Mouse (Mus musculus): Measurements from ENCODE around the gene Rpia. TPM values are rescaled to one million over a fixed set of nuclear protein-coding genes. Genes with fewer than 3 reads are reported as not detected.
"Not testable (repeated sequence)": the region's sequence is repeated elsewhere in the genome, so short reads cannot be mapped to it uniquely, and the experiment has no call there.

Gene Rpia
- polyA plus RNA-seq (2015; fragmentation: Nextera tagmentation; extraction: Ambion mirVana), result 3.6 and 5.1 TPM in 2 replicates

DNA sequence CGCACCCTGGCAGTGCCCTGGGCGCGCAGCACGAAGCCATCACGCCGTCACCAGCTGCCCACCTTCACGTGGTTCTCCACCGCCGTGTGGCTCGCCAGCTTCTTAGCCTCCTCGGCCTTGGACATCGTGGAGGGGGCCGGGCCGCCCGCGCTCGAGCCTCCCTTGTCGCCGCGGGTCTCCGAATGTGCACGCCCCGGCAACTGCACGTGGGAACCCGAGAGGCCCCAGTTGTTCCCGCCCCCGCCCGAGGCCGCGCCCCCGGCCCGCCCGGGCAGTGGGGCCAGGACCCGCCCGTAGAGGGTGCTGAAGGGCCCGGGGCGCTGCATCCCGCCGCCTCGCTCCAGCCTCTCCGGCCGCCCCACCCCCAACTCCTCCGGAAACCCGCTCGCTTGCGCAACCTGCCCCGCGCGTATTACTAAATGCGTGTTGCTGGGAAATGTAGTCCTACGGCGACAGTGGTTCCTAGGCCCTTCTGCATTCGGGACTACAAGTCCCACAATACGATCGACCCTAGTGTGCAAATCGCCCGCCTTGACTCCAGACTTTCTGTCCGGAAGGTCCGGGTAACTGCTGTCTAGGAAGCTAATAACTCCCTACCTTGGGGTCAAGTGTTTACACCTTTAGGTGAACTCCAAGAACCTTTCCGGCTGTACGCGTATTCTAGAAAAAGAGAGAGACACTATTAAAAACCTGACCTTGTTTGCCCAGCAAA is at the start of gene Rpia:
Rpia (minus strand) TSS at position 409 of the 712 bp plus-strand sequence.
- DNase-seq (ENCODE audit: low spot score), result peak; percentile 93

DNA sequence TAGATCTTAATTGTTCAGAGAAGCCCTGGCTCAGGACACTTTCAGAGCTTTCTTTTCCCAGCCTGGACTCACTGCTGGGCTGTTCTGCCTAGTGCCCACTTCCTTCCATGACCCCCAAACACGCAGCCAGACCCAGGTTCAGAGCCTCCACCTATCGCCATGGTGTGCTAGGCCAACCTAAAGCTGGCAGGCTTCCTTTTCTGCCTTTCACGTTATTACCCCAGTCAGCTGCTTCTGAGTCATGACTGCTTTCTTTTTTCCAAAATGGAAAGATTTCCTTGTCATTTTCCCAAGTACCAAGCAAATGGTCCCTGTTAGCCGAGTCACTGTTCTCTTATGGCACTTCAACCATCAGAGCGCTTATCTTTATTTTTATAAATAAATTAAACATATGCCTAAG is 48.2 kb upstream of the Rpia start:
- no peak for DNase-seq (ENCODE audit: low spot score)

DNA sequence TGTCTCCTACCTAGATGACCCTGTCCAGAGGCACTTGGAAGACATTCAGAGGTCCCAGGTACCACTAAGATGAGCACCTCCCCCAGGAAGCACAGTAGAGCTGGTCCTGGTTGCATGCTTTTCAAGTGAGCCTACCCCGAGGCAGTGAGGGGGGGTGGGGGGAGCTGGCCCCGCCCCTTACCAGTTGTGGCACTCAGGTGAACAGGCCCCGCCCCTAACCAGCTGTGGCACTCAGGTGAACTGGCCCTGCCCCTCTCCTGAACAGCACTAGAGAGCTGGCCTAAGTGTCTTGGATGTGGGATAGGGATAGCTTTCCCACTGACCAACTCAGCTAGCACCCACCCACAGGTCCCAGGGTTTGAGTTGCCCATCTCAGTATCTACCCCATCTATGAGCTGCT is 46.5 kb upstream of the Rpia start:
- DNase-seq (ENCODE audit: low spot score), result no peak

DNA sequence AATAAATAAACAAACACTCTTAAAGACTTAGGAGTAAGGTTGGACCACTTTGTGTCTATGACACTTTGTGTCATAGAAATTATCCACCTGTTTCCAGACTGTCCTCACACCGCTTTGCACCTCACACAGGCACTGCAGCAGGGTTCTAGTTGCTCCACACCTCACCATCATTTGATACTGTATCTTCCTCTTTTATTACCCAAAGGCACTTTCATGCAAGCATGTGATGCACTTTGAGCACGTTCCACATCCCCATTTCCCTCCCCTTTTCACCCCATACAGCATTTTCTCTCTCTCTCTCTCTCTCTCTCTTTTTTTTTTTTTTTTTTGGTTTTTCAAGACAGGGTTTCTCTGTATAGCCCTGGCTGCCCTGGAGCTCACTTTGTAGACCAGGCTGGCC is 45.3 kb upstream of the Rpia start:
- no peak for DNase-seq (ENCODE audit: low spot score)

DNA sequence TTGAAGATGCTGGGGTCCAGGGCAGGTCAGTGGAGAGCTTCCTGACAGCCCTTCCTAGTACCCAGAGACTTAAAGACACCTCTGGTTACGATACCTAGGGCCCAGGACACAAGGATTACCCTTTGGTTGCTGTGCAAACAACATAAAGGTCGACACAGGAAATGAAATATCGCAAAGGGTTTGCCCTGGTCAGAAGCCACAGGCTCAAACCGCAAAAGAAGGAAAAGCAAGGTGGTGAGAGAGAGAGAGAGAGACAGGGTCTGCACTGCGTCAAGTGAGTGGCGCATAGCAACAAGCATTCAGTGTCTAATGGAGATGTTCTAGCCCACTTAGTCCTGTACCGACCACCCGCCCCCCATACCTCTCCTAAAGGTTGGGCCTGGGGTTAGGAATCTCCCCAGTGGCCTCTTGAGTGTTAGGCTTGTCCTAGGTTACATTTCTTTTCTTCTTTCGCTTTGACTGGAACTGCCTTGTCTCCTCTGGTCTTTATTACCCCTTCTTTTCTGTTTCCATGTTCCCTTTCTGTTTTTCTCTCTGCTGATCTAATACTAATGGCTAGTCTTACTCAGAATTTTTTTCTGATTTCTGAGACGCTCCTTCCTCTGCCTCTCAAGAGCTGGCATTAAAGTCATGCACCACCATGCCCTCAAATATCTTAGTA is 39.3 kb upstream of the Rpia start:
- no peak for DNase-seq (ENCODE audit: low spot score)

DNA sequence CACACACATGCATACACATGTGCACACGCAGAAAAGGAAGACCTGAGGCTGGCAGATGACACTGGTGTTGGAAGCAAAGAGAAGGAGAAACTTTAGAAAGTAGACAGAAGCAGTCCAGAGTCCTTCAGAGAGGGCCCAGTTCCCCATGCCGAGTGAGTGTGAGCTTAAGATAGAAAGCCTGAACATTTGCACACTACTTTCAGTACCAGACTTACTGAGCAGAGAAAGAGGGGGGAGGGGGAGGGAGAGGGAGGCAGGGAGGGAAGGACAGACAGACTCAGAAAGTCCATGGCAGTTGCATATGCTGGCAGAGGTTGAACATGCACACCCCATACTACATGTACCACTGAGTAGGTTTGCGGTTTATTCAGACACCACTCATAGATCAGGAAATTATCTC is 38.5 kb upstream of the Rpia start:
- DNase-seq (ENCODE audit: low spot score), result peak; percentile 41

DNA sequence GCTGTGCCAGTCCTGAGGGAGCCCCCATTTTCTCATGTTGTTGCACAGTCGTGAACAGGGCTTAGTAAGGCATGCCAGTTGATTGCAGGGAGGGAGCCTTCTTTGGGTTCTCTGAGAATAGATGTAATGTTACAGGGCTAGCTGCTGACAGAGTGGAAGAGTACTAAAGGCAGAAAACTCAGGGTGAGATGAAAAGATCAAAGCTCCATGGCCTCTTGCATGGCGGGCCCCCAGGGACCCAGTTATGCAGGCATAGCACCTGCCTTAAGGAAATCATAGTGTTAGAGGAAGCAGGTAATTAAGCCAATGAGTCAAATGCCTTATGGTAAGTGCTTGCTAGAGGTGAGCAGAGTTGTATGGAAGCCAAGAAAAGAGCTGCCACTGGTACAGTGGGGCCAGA is 37.4 kb upstream of the Rpia start:
- peak; percentile 59 for DNase-seq (ENCODE audit: low spot score)

DNA sequence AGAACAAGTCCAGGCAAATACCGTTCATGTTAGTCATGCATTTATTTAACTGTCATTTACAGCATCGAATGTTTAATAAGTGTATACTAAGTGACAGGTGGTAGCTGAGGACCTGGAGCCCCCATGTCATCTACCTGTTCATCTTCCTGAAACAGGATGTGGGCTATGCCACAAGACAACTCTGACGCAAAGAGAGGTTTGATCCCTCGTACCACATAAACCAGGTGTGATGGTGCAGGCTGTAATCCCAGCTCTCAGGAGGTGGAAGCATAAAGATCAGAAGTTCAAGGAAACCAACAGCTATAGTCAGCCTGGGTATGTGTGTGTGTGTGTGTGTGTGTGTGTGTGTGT is 32.9 kb upstream of the Rpia start:
- peak; percentile 92 for DNase-seq (ENCODE audit: low spot score)

DNA sequence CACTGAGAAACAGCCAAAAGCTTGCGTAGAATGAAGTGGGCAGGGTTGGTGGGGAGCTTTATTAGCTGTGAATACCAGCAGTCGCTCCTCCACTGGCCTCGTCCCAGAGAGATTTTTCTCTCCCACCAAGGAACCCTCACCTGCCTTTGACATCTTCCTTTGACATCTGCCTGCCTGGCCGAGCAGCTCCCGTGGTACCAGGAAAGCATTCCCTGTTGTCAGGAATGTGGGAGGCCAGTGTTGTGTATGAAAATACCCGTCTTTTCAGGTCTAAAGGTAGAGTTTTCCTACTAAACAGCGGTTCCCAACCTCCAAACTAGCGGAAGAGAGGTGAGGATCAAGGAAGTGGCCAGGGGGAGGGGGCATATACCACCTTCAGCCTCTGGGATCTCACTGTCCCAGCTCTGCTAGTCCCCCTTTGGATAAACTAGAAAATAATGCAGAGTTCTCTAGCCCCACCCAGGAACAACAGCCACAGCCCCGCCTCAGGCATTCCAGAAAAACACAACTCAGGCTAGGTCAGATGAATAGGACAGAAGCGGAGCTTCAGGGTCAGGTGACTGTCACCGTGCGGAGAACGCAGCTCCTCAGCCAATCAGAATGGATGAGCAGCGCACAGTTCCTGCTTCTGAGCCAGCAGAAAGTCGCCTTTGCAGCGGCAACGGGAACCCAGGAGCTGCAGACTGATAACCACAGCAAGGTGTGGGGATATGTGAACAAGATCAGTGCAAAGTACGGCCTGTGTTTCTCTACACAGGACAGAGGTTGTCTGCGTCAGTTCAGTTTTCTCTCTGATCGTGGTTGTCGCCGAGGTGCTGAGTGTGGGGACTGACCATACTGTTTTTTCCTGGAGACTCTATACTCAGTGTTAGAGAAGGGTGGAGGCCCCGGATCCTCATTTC is 32.3 kb upstream of the Rpia start:
- peak; percentile 85 for DNase-seq (ENCODE audit: low spot score)

DNA sequence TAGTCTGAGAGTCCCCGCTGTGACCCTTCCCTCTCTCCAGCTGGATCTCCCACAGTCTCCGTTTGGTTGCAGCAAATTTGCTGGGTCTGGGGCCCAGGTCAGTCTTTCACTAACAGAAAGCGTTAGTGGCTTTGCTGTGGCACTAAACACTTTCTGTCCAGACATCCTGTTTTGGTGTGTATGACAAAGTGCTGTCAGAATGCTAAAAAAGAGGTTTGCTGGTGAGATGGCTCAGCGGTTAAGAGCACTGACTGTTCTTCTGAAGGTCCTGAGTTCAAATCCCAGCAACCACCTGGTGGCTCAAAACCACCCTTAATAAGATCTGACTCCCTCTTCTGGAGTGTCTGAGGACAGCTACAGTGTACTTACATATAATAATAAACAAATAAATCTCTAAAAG is 31.2 kb upstream of the Rpia start:
- not testable (repeated sequence) for DNase-seq (ENCODE audit: low spot score)

DNA sequence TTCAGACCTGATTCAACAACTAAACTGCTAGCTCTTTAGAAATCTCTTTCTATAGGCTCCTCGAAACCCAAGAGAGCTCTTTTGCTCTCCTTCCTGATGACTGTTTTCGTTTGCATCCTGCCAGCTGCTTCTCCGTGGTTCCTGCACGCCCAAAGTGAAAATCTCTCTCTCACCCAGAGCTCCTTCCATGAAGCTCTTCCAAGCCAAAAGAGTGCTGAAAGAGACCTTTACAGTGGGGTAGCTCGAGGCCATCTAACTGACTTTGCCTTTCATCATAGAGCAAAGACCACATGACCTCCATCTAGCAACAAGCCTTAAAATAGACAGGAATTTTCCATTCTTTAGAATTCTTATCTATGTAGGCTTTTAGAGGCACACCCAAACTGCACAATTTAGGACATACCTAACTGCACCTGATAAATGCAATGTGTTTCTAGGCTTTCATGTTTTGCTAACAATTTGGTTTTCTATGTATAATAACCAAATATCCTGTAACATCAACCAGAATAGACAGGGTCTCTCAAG is 30.4 kb upstream of the Rpia start:
- DNase-seq (ENCODE audit: low spot score), result peak; percentile 58

DNA sequence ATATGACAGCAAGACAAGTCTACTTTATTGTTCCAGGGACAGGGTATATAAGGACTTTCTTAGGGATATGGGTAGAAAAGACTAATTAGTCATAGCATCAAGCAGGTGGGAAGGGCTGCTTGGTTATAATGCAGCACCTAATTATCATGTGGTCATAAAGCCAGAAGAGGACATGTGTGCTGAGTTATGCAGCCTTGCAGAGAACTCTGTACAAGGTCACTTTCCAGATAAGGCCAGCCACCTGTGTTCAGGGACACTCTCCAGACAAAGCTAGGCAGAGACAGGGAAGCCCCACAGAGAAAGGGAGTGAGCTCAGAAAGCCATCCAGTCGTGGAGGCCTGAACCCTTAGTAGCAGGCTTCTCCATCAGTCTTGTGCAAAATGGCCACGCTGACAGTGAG is 29.5 kb upstream of the Rpia start:
- no peak for DNase-seq (ENCODE audit: low spot score)

DNA sequence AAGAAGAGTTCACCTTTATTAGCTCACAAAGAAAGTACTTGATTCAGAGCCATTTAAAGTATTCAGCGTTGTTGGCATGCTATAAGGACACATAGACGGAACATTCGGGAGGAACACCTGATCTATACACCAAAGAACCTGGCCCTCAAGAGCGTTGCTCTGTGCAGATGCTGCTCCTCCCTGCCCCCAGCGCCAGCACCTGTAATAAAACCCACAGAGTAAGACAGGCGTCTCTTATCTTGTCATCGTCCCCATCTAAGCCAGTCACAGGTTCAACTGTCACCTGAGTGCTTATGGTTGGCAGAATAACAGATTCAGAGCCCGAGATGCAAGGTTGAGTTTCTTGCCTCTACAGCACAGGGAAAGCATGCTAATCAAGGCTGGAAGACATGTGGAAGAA is 23.4 kb upstream of the Rpia start:
- DNase-seq (ENCODE audit: low spot score), result peak; percentile 73

DNA sequence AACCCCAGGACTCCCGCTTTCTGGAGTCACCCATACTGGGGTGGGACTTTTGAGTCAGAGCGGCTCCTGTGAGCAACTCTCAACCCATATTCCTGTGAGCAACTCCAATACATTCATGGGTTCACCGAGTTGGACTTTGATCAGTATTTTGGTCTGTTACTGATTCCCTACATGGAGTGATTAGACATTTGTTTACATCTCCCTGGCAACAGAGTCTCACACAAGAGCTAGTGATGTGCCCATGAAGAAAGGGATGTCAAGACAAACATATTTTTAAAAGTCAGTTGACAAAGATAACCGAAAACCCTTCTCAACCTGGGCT is 22.6 kb upstream of the Rpia start:
- DNase-seq (ENCODE audit: low spot score), result no peak

DNA sequence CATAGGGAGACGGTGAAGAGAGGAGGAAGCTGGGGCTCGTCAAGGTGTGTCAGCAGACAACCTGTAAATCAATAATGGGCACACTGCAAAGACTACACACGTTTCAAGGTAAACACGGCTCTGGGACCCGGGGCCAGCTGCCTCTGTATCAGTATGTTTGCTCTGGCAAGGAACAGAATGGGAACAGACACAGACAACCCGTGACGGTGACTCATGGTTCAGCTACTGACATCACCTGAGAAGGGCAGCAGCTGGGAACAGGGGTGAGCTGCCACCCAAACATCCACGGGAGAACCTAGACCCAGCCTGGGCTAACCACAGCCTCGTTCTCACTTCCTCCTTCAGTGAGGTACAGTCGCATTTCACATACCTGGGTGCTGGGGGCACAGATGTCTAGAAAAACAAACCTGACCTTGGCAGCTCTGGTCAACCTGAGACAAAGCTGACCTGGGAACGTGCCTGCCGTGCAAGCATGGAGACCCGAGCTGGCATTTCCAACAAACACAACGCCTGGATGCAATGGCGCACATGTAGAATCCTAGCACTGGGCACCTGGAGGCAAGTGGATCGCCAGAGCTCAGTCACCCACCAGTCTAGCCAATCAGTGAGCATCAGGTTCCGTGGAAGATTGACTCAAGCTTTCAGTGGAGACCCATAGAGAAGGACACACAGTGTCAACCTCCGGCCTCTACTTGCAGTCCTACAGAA is 22.0 kb upstream of the Rpia start:
- peak; percentile 78 for DNase-seq (ENCODE audit: low spot score)

DNA sequence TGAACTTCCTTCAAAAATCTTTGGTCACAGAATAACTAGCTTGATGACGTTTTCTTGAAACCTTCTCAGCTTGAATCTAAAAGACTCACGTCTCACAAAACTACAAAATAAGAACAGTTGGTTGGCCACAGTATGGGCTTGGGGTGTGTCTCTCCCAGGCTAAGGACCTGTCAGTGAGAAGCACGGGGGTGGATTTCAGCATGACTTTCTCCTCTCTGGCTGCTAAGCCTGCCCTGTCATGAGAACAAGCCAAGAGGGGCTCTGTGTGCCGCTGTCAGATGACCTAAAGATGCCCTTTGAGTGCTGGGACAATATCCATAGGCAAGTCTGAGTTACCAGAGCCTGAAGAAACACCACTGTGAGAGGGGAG is 20.5 kb upstream of the Rpia start:
- peak; percentile 59 for DNase-seq (ENCODE audit: low spot score)

DNA sequence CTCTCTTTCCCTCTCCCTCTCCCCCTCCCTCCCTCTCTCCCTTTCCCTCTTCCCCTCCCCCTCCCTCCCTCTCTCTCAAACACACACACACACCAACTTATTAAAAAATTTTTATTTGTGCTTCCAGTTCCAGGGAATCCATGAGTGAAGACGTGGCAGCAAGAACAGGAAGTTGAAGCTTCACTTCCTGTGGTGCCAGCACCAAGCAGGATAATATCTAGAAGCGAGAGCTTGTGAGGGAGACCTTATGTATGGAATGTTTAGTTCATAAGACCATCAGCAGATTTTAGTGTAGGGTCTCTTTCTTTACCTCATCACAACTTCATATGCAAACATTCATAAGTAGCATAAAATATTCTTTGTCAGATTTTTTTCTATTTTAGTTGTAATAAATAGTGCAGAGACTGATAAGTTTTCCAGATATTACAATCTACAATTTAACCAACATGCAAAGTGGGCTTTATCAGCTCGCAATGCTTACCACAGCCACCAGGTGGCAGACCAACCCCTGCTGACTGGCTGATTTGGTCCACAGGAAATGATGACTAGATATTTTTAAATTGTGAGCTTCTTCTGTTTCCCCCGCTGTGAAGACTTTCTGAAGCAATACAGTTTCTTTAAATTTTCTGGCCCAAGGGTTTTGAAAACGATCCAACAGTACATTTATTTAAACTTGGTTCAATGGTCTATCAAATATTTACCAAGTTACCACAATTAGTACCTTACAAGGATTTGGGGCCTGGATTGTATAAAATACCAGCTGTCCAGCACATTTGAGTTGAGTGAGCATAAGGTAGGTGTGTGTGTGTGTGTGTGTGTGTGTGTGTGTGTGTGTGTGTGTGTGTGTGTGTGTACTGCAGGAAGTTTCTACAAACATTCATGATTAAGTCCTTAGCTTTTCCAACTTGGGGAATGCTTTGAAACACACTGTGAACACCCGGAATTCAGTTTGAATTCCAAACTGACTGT is 19.8 kb upstream of the Rpia start:
- peak; percentile 86 for DNase-seq (ENCODE audit: low spot score)

DNA sequence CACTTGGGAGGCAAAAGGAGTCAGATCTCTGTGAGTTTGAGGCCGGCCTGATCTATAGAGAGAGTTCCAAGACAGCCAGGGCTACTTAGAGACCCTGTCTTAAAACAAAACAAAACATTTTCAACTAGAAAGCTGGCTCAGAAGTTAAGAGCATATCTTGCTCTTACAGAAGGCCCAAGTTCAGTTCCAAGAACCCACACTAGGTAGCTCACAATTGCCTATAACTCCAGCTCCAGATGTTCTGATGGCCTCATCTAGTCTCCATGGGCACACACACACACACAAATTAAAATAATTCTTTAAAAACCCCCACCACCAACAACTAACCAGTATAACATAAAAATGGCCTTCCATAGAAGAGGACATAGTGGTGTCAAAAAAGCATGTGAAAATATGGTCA is 18.5 kb upstream of the Rpia start:
- no peak for DNase-seq (ENCODE audit: low spot score)

DNA sequence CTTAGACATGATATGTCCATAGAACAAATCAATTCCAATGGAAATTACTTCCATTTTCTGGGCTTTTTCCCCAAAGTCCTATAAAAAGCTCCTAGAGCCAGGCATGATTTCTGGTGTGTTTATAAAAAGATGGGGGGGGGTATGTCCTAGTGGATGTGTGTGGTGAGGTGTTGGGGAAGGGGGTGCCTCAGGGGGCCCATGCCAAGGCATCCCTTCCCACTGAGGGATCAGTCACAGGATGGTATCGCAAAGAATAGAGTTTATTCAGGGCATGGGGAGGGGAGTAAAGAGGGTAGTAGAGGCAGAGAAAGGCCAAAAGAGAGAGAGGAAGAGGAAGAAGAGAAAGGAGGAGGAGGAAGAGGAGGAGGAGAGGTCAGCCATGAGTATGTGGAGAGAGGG is 14.5 kb upstream of the Rpia start:
- no peak for DNase-seq (ENCODE audit: low spot score)

DNA sequence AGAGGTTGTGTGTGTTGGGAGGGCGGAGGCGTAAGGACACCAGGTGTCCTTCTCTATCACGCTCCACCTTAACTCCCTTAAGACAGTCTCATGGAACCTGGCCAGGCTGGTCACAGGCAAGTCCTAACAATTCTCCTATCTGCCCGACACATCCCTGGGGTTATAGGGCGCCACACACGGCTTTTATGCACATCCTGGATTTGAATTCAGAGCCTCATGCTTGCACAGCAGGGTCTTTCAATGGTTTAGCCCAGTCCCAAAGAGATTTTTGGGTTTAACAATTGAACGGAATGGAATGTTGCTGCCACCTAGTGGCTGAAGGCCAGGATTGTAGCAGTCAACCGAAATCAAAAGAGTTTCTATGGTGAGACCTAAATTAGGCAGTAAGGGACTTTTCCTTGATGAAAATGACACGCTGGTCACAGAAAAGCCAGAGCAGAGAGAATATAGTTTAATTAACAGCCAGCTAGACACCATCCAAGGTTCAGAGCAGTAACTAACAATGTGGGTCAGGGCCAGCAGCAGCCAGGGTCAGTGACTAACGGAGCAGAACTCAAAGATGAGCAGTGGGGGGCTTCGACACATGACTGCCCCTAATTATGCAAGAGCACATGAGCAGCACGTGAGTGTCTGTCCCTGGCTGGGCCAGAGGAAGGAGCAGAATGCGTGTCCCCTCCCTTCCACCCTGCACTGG is 13.9 kb upstream of the Rpia start:
- peak; percentile 83 for DNase-seq (ENCODE audit: low spot score)

Data from thymus, postnatal 0 days (tissue).